Mouse (Mus musculus) liver, adult 2 months (tissue): ENCODE measurements around the gene Rngtt. TPM values are rescaled to one million over a fixed set of nuclear protein-coding genes. Genes with fewer than 3 reads are reported as not detected.

Source experiments
- DNase-seq: peaks from one replicate; pipeline ENCODE4 v3.0.0-alpha.2; 2011; ENCODE audit warnings: low read depth, low spot score; ENCODE audit errors: extremely low read depth
- H3K27ac ChIP-seq: fragments of 200-500 bp; replicated peaks from 2 replicates; pipeline ENCODE4 v1.5.1; 2012; ENCODE audit warnings: low read depth, mild to moderate bottlenecking, control low read depth, inconsistent platforms, low read length; ENCODE audit not compliant: insufficient read depth
- H3K27me3 ChIP-seq: fragments of 200-500 bp; 2 replicates; pipeline ENCODE4 v1.6.1; 2012; ENCODE audit warnings: mild to moderate bottlenecking, moderate library complexity, low read length, inconsistent platforms; ENCODE audit not compliant: control insufficient read depth, insufficient read depth
- H3K36me3 ChIP-seq: fragments of 200-500 bp; 2 replicates; pipeline ENCODE4 v1.6.1; 2012; ENCODE audit warnings: low read length, inconsistent platforms; ENCODE audit not compliant: control insufficient read depth, insufficient read depth
- H3K4me1 ChIP-seq: fragments of 200-500 bp; 2 replicates; pipeline ENCODE4 v1.6.1; 2011; ENCODE audit warnings: low read length; ENCODE audit not compliant: control insufficient read depth, insufficient read depth
- H3K4me3 ChIP-seq: fragments of 200-500 bp; 2 replicates; pipeline ENCODE4 v1.5.1; 2011; ENCODE audit warnings: low read depth, mild to moderate bottlenecking, control low read depth, low read length, moderate library complexity; ENCODE audit not compliant: insufficient read depth
- H3K79me2 ChIP-seq: fragments of 200-500 bp; 2 replicates; pipeline ENCODE4 v1.6.1; 2012; ENCODE audit warnings: inconsistent platforms, mild to moderate bottlenecking, low read length, moderate library complexity; ENCODE audit not compliant: control insufficient read depth, insufficient read depth
- H3K9ac ChIP-seq: fragments of 200-500 bp; 2 replicates; pipeline ENCODE4 v1.6.1; 2012; ENCODE audit warnings: low read depth, mild to moderate bottlenecking, control low read depth, inconsistent platforms, low read length
- CTCF ChIP-seq: fragments of 200-500 bp; IDR thresholded peaks from 2 replicates; pipeline ENCODE4 v1.5.1; 2011; ENCODE audit warnings: low read depth, low read length, control low read depth
- POLR2A ChIP-seq: fragments of 200-500 bp; IDR thresholded peaks from 2 replicates; pipeline ENCODE4 v1.6.1; 2011; ENCODE audit warnings: low read length, control low read depth; ENCODE audit not compliant: insufficient read depth; ENCODE audit errors: extremely low read depth
- WGBS: fragments of 180-500 bp; shearing (Covaris S2); methylation state at CpG from one replicate; pipeline ENCODE4 v1.1.7; 2018; 5-methylcytosine and 5-hydroxymethylcytosine counted together
- polyA plus RNA-seq: library from polyadenylated mRNA; depleted of rRNA; stranded (reverse); fragments of >200 nt; gene quantifications from 2 replicates; pipeline ENCODE4 v1.2.3, GENCODE M21; 2012; rRNA removed
- total RNA-seq: library from RNA; depleted of rRNA; stranded (reverse); fragments of >200 nt; gene quantifications from 2 replicates; pipeline ENCODE4 v1.2.3, GENCODE M21; 2014; rRNA removed

Rngtt gene
- total RNA-seq (5.8 and 6.8 TPM in 2 replicates), polyA plus RNA-seq (1.3 TPM in 2 replicates)

DNA sequence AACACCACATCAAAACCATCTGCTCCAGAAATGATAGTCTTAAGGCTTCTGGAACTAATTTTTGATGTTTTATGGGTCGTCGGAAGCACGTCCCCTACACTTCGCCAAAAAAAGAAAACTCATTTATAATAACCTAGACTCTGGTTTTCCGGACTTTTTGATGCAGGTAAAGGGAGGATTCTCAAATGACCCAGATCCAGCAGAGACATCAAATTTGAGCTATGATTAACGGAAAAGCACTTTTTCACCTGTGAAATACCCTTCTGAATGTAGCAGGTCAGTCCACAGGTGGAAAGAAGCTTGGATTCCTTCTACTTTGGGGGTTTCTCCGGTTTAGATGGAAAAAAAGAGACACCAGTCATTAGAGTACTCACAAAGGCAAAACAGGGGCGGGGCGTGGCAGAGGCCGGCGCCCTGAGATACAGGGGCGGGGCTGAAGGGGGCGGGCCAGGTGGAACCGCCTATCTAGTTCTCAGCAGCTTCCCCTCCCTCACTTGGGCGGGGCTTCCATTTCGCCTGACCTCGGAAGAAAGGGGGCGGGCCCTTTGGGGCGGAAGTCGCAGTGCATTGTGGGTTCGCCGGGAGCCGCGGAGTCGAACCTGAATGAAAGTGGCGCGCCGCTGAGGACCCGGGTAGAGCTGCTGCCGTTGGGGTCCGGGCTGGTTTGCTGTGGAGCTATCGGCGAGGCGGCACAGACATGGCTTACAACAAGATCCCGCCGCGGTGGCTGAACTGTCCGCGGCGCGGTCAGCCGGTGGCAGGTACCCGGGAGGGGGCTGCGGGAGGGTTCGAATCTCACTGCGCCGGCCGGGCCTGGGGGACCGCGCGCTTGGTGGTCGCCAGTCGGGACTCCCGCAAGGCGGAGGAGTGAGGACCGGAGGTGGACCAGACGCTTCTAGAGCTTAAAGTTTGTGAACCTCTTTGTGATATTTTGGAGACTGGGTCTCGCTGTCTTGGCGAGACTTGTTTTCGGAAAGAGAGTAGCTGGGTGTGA lies at the start of gene Rngtt:
Gene Rngtt, plus strand, starts transcription at position 548 of the 994 bp plus-strand sequence.
- peaks cover 17% of the 10 kb centered on the region; the same call in 1 of the 2 replicates for H3K79me2 ChIP-seq
- WGBS, result 5% methylated on average over 57 of the region's 60 CpGs
- peak within 1 kb of the TSS; percentile 29 for H3K27ac ChIP-seq
- TF ChIP-seq CTCF (no peak), POLR2A (no peak)
- peak; percentile 86 for DNase-seq
- H3K27me3 ChIP-seq, result no peaks in the 10 kb centered on the region
- peak within 1 kb of the TSS; percentile 100 for H3K4me3 ChIP-seq
- no peaks in the 10 kb centered on the region for H3K36me3 ChIP-seq
- H3K9ac ChIP-seq, result peak within 1 kb of the TSS; percentile 90
- H3K4me1 ChIP-seq, result no peaks in the 10 kb centered on the region; the same call in 1 of the 2 replicates

DNA sequence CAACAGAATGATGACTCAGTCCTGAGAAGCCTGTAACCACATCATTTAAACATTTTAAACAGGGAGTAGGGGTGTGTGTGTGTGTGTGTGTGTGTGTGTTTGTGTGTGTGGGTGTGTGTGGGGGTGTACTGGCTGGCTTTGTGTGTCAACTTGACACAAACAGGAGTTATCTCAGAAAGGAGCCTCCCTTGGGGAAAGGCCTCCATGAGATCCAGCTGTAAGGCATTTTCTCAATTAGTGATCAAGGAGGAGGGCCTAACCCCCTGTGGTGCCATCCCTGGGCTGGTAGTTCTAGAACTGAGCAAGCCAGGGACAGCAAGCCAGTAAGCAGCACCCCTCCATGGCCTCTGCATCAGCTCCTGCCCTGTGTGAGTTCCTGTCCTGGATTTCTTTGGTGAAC lies 49.8 kb upstream of the Rngtt start:
- H3K27ac ChIP-seq, result no peak overlapping the region

DNA sequence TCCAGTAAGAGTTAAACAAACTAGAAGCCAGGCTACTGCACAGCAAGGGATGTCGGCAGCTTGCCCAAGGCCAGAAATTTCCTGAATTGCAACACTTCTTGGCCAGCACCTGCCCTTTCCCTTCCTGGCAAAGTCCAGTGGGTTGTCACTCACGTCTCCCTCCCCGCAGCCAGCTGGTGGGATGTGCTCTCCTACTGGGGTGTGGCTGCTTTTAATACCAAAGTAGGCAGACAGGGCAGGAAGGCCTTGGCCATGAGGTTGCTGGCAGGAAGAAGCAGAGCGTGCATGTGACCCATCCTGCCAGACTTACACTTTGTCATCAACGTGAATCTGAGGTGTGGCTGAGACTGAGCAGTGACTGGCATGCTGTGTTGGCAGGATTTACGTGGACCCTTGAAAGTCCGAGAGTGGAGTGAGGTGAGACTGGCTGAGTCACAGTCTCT lies 48.8 kb upstream of the Rngtt start:
- Histone ChIP-seq H3K4me1 (peaks cover 23% of the 10 kb centered on the region), H3K4me3 (no peak overlapping the region), H3K27ac (peak overlapping the region; percentile 10), H3K79me2 (no peaks in the 10 kb centered on the region), H3K36me3 (no peaks in the 10 kb centered on the region), H3K9ac (no peak overlapping the region), H3K27me3 (no peaks in the 10 kb centered on the region)
- peak; percentile 45 for TF ChIP-seq CTCF
- TF ChIP-seq POLR2A, result no peak
- DNase-seq, result peak; percentile 99
- 5% methylated on average over 7 of the region's 7 CpGs for WGBS

More for the DNA sequence above, 49.8 kb upstream of the Rngtt start:
- Histone ChIP-seq H3K36me3 (no peaks in the 10 kb centered on the region), H3K9ac (no peak overlapping the region), H3K79me2 (no peaks in the 10 kb centered on the region), H3K4me1 (peaks cover 25% of the 10 kb centered on the region), H3K27me3 (no peaks in the 10 kb centered on the region), H3K4me3 (no peak overlapping the region)
- DNase-seq, result no peak
- TF ChIP-seq POLR2A, result no peak

DNA sequence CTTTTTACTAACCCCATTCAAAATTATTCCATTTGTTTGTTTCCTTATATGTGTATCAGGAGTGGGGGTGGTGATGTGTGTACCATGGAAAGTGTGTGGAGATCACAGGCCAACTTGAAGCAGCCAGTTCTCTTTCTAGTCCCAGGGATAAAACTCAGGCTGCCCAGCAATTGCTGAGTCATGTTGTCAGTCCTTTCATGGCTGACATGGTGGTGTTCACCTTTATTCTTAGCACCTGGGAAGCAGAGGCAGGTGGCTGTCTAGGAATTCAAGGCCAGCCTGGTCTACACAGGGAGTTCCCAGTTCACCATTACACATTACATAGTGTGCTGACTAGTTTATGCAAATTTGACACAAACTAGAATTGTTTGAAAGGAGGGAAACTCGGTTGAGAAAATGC lies 47.2 kb upstream of the Rngtt start:
- Histone ChIP-seq H3K9ac (no peak overlapping the region), H3K27me3 (no peaks in the 10 kb centered on the region), H3K79me2 (no peaks in the 10 kb centered on the region), H3K4me3 (no peak overlapping the region), H3K4me1 (peaks cover 19% of the 10 kb centered on the region), H3K36me3 (no peaks in the 10 kb centered on the region), H3K27ac (no peak overlapping the region)
- 97% methylated on average over 1 of the region's 1 CpGs for WGBS
- no peak for DNase-seq
- no peak for TF ChIP-seq POLR2A
- TF ChIP-seq CTCF, result no peak

DNA sequence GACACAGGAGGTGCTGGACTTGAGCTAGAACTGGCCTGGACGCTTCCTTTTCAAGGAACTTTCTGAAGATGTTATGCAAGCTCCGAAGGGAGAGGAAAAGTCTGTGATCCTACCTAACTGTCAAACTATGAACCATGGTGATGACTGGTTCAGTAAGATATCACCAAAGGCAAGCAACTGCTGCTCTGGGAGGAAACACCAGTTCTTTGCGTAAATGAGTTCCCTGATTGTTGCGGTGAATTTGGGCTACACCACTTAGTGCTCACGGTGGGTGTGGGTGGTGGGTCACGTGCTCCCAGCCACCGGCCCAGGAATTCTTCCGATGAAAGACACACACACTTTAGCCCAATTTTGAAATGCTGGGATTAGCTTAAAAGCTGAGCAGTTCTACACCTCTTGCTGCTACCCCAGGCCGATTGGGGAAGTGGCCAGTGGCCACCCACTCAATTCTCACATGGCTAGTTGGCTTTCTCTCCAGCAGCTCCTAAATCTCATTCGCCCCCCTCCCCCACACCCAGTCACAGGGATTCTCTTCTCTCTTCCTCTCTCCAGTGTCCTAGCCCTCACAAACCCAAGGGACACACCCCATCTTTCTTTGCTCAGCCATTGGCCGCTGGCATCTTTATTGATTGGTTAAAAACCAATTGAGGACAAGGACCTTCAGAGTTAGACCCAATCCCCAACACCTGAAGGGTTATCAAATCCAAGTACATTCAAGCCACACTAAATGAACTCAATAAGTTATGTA lies 45.0 kb upstream of the Rngtt start:
- Histone ChIP-seq H3K4me3 (no peak overlapping the region), H3K27me3 (no peaks in the 10 kb centered on the region), H3K27ac (no peak overlapping the region), H3K4me1 (peaks cover 10% of the 10 kb centered on the region), H3K36me3 (no peaks in the 10 kb centered on the region), H3K9ac (no peak overlapping the region), H3K79me2 (no peaks in the 10 kb centered on the region)
- peak; percentile 26 for DNase-seq
- WGBS, result 90% methylated on average over 11 of the region's 11 CpGs
- no peak for TF ChIP-seq CTCF
- no peak for TF ChIP-seq POLR2A
